Comparison of ENCODE assay signal across 19 mouse cellular contexts in the genomic region with DNA sequence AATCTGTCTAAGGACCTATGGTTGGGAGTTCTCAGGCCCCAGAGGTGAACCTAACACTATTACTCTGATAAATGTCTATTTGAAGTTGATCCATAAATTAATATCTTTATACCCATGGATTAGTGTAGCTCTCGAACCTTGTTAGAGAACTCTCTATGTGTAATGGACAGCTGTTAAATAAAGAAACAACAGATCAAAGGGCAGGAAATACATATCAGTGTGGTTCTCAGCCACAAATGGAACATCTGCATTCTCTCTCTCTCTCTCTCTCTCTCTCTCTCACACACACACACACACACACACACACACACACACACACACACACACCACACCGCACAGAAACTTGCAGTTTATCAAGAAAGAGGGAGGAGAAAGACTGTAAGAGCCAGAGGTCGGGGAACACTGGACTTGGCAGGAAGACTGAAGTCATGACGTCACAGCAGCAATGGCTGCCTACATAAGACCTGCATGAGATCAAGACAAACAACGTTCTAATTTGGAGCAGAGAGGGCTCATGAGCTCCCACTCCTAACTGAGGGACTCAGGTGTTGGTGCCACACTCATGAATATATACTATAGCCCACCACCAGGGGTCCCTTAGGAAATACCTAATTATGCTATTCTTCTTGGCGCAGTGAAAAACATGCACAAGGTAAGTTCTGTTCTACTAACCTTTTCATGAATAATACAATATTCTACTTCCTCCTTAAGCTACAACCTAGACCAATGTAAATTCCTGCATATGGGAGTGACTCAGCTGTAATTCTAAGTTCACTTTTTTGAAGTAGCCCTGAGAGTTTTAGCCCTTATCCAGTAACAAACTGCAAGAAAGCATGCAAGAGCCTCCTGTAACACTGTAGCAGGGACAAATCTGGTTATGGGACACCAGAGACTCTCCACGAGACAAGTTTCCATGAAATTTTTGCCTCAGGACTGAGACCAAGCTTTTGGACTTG. TPM values are rescaled to one million over a fixed set of nuclear protein-coding genes. Genes with fewer than 3 reads are reported as not detected.
DNase-seq lines count a peak whose midpoint lies in the region; ATAC-seq and TF ChIP-seq lines count a peak whose summit lies in the region.
"Had no signal": no experiment of that assay in that cellular context is flagged by ENCODE, and none has a peak within 500 bp of the region (broad histone marks: within the 10 kb centered on the region; RNA-seq: fewer than 3 reads in every experiment).

No protein-coding gene starts in this region.

- 0 out of 2 replicates have a peak, but pooled peaks have one; percentile 23 for ATAC-seq in forebrain, embryonic 12.5 days (ENCODE audit: low FRiP score)
- no peak for ATAC-seq in forebrain, embryonic 13.5 days
- ATAC-seq: forebrain, embryonic 15.5 days; intestine, embryonic 15.5 days had no signal

- H3K4me3 ChIP-seq in forebrain, embryonic 12.5 days (replicated peaks) = no peak overlapping the region
- H3K4me3 ChIP-seq in forebrain, embryonic 13.5 days = no peak overlapping the region
- H3K4me3 ChIP-seq: forebrain, embryonic 15.5 days; heart, embryonic 10.5 days; intestine, embryonic 15.5 days; limb, embryonic 13.5 days; midbrain, embryonic 10.5 days had no signal

- TF ChIP-seq POLR2A in brain, embryonic 14.5 days (IDR thresholded peaks at IDR 0.05; ENCODE audit: borderline replicate concordance, extremely low read depth, insufficient read depth, insufficient read length, poor library complexity, severe bottlenecking) = no peak

- no peak overlapping the region for H3K9ac ChIP-seq in forebrain, embryonic 12.5 days
- no peak overlapping the region for H3K9ac ChIP-seq in forebrain, embryonic 13.5 days
- H3K9ac ChIP-seq: forebrain, embryonic 15.5 days; intestine, embryonic 15.5 days; limb, embryonic 13.5 days had no signal

- H3K27ac ChIP-seq in forebrain, embryonic 12.5 days = no peak overlapping the region
- no peak overlapping the region for H3K27ac ChIP-seq in forebrain, embryonic 13.5 days
- H3K27ac ChIP-seq: forebrain, embryonic 15.5 days; heart, embryonic 10.5 days; intestine, embryonic 15.5 days; limb, embryonic 13.5 days; midbrain, embryonic 10.5 days had no signal

- H3K4me2 ChIP-seq in forebrain, embryonic 12.5 days = no peak overlapping the region
- no peak overlapping the region for H3K4me2 ChIP-seq in forebrain, embryonic 13.5 days
- H3K4me2 ChIP-seq: forebrain, embryonic 15.5 days; intestine, embryonic 15.5 days; limb, embryonic 13.5 days had no signal

- no peaks in the 10 kb centered on the region for H3K27me3 ChIP-seq in forebrain, embryonic 12.5 days
- H3K27me3 ChIP-seq in forebrain, embryonic 13.5 days = no peaks in the 10 kb centered on the region
- no peaks in the 10 kb centered on the region for H3K27me3 ChIP-seq in splenic B cell, adult 2 months (ENCODE audit: control insufficient read depth, insufficient read depth, low read length, poor library complexity, severe bottlenecking)
- H3K27me3 ChIP-seq: forebrain, embryonic 15.5 days; intestine, embryonic 15.5 days; limb, embryonic 13.5 days had no signal

- TF ChIP-seq CTCF in brain, embryonic 14.5 days (IDR thresholded peaks at IDR 0.05; ENCODE audit: borderline replicate concordance, extremely low read depth, insufficient read depth, insufficient read length) = peak; percentile 13; the same call in 1 of the 2 replicates

- 77% methylated on average over 7 of the region's 7 CpGs for WGBS in forebrain, embryonic 12.5 days
- WGBS in forebrain, embryonic 13.5 days = 80% methylated on average over 7 of the region's 7 CpGs

- no peaks in the 10 kb centered on the region for H3K36me3 ChIP-seq in forebrain, embryonic 12.5 days (replicated peaks)
- H3K36me3 ChIP-seq in forebrain, embryonic 13.5 days (ENCODE audit: poor library complexity, severe bottlenecking) = no peaks in the 10 kb centered on the region
- no peaks in the 10 kb centered on the region for H3K36me3 ChIP-seq in splenic B cell, adult 2 months (ENCODE audit: control insufficient read depth, insufficient read depth, low read length, poor library complexity, severe bottlenecking)
- H3K36me3 ChIP-seq: forebrain, embryonic 15.5 days; heart, embryonic 10.5 days; intestine, embryonic 15.5 days; limb, embryonic 13.5 days; midbrain, embryonic 10.5 days had no signal

- peak; percentile 64 for DNase-seq in thymus, postnatal 0 days (ENCODE audit: low spot score)
- DNase-seq in thymus, postnatal 14 days = no peak
- DNase-seq in brain, embryonic 14.5 days (ENCODE audit: low read depth) = no peak
- DNase-seq in splenic B cell, adult 2 months (ENCODE audit: low read depth, low spot score) = peak; percentile 20
- DNase-seq in left cerebral cortex, adult 8-10 months (ENCODE audit: low spot score in 2 of 2) = no peak
- DNase-seq in retina, embryonic 14.5 days (ENCODE audit: low spot score) = no peak
- DNase-seq: adrenal gland, postnatal 14 days; kidney, postnatal 36 days; lung, adult 18-20 months had no signal

- no peaks in the 10 kb centered on the region for H3K4me1 ChIP-seq in forebrain, embryonic 12.5 days
- no peaks in the 10 kb centered on the region for H3K4me1 ChIP-seq in forebrain, embryonic 13.5 days
- H3K4me1 ChIP-seq: forebrain, embryonic 15.5 days; heart, embryonic 10.5 days; intestine, embryonic 15.5 days; limb, embryonic 13.5 days; midbrain, embryonic 10.5 days had no signal

- H3K9me3 ChIP-seq in forebrain, embryonic 12.5 days = no peaks in the 10 kb centered on the region
- H3K9me3 ChIP-seq in forebrain, embryonic 13.5 days (replicated peaks) = no peaks in the 10 kb centered on the region
- H3K9me3 ChIP-seq: forebrain, embryonic 15.5 days; heart, embryonic 10.5 days; intestine, embryonic 15.5 days; limb, embryonic 13.5 days; midbrain, embryonic 10.5 days had no signal

RNA-seq across cellular contexts. Expression of a gene that starts 12.4 kb away (rescaled TPM):
- 1.5 and 1.7 TPM in 2 replicates for polyA plus RNA-seq in forebrain, embryonic 12.5 days (2016; fragmentation: Nextera tagmentation; extraction: Ambion mirVana)
- 2.2 and 2.7 TPM in 2 replicates for polyA plus RNA-seq in forebrain, embryonic 13.5 days (2015; fragmentation: Nextera tagmentation; extraction: Ambion mirVana)
- polyA plus RNA-seq in thymus, postnatal 0 days (2015; fragmentation: Nextera tagmentation; extraction: Ambion mirVana) = 0.22 and 0.29 TPM in 2 replicates
- 3.3 and 5.0 TPM in 2 replicates for polyA plus RNA-seq in brain, embryonic 14.5 days (2012; rRNA removed)
- total RNA-seq in left cerebral cortex, adult 8-10 months (2022) = 100 to 1,000 TPM; 143 to 176 (median 159) TPM

RNA-seq across cellular contexts. Expression of a gene that starts 14.8 kb away (rescaled TPM):
- not detected in 2 replicates for polyA plus RNA-seq in forebrain, embryonic 12.5 days (2016; fragmentation: Nextera tagmentation; extraction: Ambion mirVana)
- not detected in 2 replicates for polyA plus RNA-seq in forebrain, embryonic 13.5 days (2015; fragmentation: Nextera tagmentation; extraction: Ambion mirVana)
- polyA plus RNA-seq in thymus, postnatal 0 days (2015; fragmentation: Nextera tagmentation; extraction: Ambion mirVana) = not detected in 2 replicates
- not detected in 2 replicates for polyA plus RNA-seq in brain, embryonic 14.5 days (2012; rRNA removed)
- total RNA-seq in left cerebral cortex, adult 8-10 months (2022) = not detected
- total RNA-seq: adrenal gland, postnatal 14 days; gastrocnemius, adult 18-20 months; hematopoietic stem cell, adult 5-6 weeks had no signal
- polyA plus RNA-seq: embryonic facial prominence, embryonic 14.5 days; forebrain, embryonic 15.5 days; heart, embryonic 10.5 days; intestine, embryonic 15.5 days; limb, embryonic 13.5 days; midbrain, embryonic 10.5 days had no signal

Comparison
In these comparisons a context has a peak if more than half of its experiments do, and no peak if none do; other contexts are left out.
1. DNase-seq: peak in thymus, postnatal 0 days (single experiment) and splenic B cell, adult 2 months (single experiment); none in thymus, postnatal 14 days (single experiment), brain, embryonic 14.5 days (single experiment), left cerebral cortex, adult 8-10 months (0 of 2) and retina, embryonic 14.5 days (single experiment).